Mouse (Mus musculus) gastrocnemius, adult 8-10 months (tissue): ENCODE measurements around the gene Cdh18. TPM values are rescaled to one million over a fixed set of nuclear protein-coding genes. Genes with fewer than 3 reads are reported as not detected.

Experiments used
- DNase-seq, 2 experiments: peaks; one replicate each; pipeline ENCODE4 v3.0.0; 2022; ENCODE audit warnings: low spot score in 2 of 2
- total RNA-seq, 4 experiments: library from RNA; stranded (reverse); gene quantifications; 2 replicates each; pipeline ENCODE4 v1.2.4; 2022

Gene Cdh18
- total RNA-seq, 4 experiments from 2014 or later, result not detected

DNA sequence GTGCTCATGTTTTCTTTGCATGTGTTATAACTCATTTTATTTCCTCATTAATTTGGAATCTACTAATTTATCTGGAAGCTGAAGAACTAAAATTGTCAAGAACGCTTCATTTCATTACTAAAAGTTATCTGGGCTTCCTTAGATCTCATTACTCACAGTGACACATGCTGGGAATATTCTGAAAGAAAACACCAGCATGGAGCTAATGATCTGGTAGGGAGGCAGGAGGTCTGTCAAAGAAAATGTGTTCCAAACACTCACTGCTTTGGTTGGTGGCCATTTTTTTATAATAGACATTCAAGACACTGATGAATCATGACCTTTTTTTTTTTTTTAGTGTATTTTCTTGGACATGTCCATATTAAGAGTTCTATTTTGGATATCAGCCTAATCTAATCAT lies 899.7 kb downstream of the Cdh18 start:
- DNase-seq, result no peak

DNA sequence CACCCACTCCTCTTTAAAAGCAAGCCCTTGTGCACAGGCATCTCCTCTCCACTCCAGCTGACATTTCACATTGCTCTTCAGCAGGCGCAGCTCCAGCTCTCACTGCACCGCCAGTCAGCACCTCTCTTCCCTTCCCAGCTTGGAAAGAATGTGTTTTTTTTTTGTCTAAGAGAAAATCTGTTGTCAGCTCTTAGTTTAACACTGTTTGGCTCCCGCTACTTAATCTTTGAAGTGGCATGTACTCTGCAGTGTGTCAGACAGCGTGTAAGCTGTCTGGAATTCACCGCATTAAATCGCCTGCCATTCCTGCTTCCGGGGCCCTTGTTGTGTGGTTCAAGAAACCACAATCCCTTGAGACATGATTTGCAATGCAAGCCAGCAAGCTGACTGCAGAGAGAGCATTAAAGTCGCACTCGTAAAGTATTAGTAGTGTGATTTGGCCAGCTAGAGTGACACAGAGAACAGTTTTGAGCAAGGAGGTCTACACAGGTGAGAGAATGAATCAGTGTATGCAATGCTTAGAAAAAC lies 903.3 kb downstream of the Cdh18 start:
- no peak for DNase-seq

DNA sequence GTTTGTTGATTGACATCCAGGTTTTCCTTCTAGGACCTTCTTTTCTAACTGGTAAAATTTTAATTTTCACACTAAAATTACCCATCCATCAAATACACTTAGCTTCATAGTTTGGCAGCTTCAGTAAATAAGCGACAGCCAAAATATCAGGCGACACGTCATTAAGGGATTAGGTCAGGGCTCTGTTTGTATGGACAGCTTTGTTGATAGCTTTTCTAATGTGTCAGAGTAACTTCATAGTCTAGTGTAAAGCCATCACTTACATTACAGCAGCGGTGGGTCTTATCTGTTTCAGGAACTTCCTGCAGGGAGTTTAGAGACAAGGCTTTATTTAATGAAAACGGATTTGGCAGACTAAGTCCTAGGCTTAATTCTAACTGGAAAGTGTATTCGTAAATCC lies 904.5 kb downstream of the Cdh18 start:
- DNase-seq, result no peak

DNA sequence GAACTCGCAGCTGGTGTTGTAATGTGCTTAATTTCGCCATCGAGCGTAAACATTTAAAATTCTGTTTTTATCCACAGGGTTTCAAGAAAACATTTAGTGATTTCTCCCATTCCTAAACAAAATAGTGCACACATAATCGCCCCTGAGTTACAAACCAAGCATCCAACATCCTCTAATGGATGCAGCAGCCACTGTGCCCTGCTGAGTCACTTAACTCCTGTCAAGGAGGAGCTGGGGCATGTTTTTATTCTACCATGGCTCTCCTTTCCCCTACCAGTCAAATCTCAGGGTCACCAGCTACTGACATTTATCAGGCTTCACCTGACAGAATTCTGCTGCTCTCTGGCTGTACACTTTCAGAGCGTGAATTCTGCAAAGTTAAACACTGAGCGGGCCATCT lies 906.5 kb downstream of the Cdh18 start:
- no peak for DNase-seq

DNA sequence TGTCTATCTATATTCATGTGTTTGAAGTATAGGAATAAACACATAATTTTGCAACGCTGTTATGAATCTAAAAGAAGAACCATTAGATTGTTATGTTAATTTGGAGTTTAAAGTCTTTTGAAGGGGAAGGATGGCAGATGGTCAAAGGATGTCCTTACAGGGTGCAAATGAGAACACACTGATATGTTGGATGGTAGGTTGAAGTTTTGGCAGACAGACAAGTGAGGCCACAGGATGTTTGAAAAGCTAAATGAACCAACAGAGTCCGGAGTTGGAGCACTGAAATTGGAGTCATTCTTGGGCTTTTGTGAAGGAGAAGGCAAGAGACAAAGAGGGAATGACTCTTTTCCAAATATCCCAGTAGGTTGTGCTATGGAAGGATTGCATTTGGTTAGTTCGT lies 908.6 kb downstream of the Cdh18 start:
- DNase-seq, result no peak

DNA sequence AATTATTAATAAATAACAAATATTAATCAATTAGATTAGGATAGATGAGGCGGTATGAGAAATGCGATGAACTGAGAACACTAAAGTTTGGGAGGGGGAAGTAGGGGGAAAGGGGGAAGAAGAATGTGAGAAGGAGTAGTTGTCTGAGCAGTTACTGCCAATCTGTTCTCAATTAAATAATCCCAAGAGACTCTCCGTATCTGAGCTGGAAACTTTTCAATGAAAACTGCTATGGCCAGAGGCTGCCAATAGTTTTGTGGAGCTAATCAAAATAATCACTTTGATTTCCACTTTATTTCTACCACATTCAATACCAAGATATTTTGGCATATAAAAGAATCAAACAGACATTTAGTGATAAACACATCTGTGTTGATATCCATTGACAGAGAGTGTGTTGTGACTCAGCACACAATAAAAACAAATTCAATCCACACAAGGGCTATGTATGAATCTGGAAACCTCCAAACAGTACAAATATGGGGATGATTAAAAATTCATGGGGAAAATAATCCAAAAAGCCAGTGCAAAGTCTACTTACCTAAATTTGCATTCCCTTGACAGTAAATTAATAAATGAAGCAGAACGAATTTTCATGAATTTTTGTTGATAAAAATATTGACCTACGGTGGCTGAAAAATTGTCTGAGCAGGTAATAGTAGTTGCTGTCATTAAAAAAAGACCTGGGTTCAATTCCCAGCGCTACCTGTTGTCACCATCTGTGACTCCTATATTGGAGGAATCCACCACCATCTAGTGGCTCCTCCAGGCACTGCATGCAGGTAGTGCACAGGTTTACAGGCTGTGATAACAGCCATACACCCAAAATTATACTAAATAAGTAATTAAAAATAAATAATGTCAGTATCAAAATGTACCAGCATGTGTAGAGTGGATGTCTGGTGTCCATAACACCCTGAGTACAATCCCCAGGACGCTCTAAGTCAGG lies 922.0 kb downstream of the Cdh18 start:
- no peak for DNase-seq

DNA sequence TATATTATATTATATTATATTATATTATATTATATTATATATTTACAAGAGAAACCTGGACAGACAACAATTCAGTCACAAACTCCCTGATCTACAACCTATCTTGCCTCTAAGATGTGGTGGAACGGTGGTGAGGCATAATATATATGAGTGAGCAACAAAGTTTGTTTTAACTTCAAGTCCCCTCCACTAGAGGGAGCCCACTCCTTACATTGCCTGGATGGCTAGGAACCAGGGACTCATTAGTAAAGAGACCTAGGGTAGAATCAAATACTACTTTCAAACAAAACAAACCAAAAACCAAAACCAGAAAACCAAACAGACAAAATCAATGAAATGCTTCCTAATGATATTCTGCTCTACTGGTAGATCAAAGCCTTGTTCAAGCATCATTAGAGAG lies 937.5 kb downstream of the Cdh18 start:
- no peak for DNase-seq

DNA sequence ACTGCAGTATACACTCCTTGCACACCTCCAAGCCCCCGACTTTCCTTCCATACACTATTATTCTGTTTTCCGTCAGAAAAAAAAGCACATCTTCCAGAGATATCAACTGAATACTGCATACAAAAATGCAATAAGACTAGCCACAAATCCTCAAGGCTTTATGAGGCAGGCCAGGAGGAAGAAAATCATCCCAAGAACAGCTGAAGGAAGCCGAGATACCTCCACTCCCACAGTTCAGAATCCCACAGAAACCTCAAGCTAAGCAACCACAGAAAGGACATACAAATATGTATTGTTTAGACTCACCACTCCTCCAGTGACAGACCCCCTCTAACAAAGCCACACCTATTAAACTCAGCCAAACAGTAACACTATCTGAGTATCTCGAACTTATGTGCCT lies 957.7 kb downstream of the Cdh18 start:
- DNase-seq, result no peak

DNA sequence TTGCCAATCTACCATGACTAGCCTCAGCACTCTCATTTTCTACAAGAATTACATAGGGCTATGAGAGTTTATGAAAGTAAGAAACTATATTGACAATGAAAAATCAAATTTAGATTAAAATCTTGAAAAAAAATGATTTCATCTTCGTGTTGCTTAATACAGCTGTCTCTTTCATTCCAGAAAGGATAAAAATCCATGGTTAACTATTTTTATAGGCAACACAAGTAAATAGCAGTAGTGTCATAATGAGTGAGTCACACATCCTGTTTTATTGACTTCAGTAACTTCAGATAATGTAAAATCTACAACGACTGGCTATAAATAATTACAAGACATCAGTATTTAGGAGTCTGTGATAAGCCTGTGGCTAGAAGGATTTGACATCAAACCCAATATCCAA lies 960.9 kb downstream of the Cdh18 start:
- no peak for DNase-seq

DNA sequence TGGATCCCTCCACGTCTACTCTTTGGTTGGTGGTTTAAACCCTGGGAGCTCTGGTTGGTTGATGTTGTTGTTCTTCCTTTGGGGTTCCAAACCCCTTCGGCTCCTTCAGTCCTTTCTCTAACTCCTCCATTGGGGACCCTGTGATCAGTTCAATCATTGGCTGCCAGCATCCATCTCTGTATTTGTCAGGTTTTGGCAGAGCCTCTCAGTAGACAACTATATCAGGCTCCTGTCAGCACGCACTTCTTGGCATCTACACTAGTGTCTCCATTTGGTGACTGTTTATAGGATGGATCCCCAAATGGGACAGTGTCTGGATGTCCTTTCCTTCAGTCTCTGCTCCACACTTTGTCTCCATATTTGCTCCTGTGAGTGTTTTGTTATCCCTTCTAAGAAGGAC lies 967.0 kb downstream of the Cdh18 start:
- DNase-seq, result no peak

DNA sequence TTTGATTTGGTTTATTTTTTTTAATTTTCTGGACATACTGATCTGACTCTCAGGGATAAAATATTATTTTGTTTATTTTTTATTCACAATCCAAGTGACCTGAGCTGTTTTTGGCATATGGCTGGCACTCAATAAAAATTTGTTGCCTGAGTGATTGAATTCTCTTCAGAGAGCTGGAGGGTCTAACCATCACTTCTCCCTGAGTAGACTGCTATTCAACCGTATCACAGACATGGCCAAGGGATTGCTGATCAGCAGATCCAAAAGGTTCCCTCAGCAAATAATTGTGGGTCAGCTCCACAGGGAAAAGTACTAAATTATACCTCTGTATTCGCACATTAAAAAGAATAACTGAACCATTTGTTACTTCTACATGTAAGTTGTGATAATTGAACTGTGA lies 969.3 kb downstream of the Cdh18 start:
- DNase-seq, result no peak
